Mouse (Mus musculus): ENCODE results near the gene Gdf15.

GRCm38 (mm10) chr8:70617985-70618384, 14.3 kb downstream of the Gdf15 start:
- TF ChIP-seq CTCF (IDR thresholded peaks at IDR 0.05; ENCODE audit: low read depth, low read length) (no peak), POLR2A (IDR thresholded peaks at IDR 0.05; ENCODE audit: extremely low read depth, insufficient read depth, low read length) (no peak)

Data from liver, adult 2 months (tissue).